Mouse (Mus musculus): Measurements from ENCODE around the gene Mybl2. TPM values are rescaled to one million over a fixed set of nuclear protein-coding genes. Genes with fewer than 3 reads are reported as not detected.
A peak's percentile ranks its signal among the peaks of the same experiment; 100 is the strongest.

Gene Mybl2
- polyA plus RNA-seq (2016; fragmentation: Nextera tagmentation; extraction: Ambion mirVana), result 21.3 and 21.9 TPM in 2 replicates

- no peaks in the 10 kb centered on the region for H3K27me3 ChIP-seq (replicated peaks)
- peak within 1 kb of the TSS; percentile 99 for H3K4me2 ChIP-seq
- under 1% methylated on average over 48 of the region's 48 CpGs for WGBS
- H3K9ac ChIP-seq, result peak within 1 kb of the TSS; percentile 81
- H3K4me1 ChIP-seq (replicated peaks), result peaks cover 28% of the 10 kb centered on the region
- ATAC-seq (ENCODE audit: insufficient number of reproducible peaks, low FRiP score), result peak; percentile 99
- H3K9me3 ChIP-seq (replicated peaks), result no peaks in the 10 kb centered on the region
- peak within 1 kb of the TSS; percentile 41; the same call in 1 of the 2 replicates for H3K27ac ChIP-seq (ENCODE audit: poor library complexity, severe bottlenecking)
- peaks cover 1% of the 10 kb centered on the region; the same call in 1 of the 2 replicates for H3K36me3 ChIP-seq
- peak within 1 kb of the TSS; percentile 79 for H3K4me3 ChIP-seq
Measured at GRCm38 (mm10) chr2:163054335-163054840, at the start of gene Mybl2. Gene Mybl2 (plus strand): TSS chr2:163054687.

- Histone ChIP-seq H3K4me1 (replicated peaks) (no peaks in the 10 kb centered on the region), H3K27ac (ENCODE audit: poor library complexity, severe bottlenecking) (no peak overlapping the region), H3K4me2 (no peak overlapping the region), H3K9ac (no peak overlapping the region), H3K27me3 (replicated peaks) (peaks cover 10% of the 10 kb centered on the region; the same call in 1 of the 2 replicates), H3K36me3 (no peaks in the 10 kb centered on the region), H3K9me3 (replicated peaks) (no peaks in the 10 kb centered on the region), H3K4me3 (no peak overlapping the region)
- ATAC-seq (ENCODE audit: insufficient number of reproducible peaks, low FRiP score), result no peak
- WGBS, result 64% methylated on average over 4 of the region's 4 CpGs
Measured at GRCm38 (mm10) chr2:163007299-163007698, 47.2 kb upstream of the Mybl2 start.

- Histone ChIP-seq H3K27ac (ENCODE audit: poor library complexity, severe bottlenecking) (0 out of 2 replicates have a peak within 1 kb of the TSS, but pooled peaks have one; percentile 2), H3K9ac (peak within 1 kb of the TSS; percentile 85), H3K4me1 (replicated peaks) (peaks cover 9% of the 10 kb centered on the region), H3K4me3 (peak within 1 kb of the TSS; percentile 88), H3K4me2 (peak within 1 kb of the TSS; percentile 65), H3K36me3 (no peaks in the 10 kb centered on the region), H3K9me3 (replicated peaks) (no peaks in the 10 kb centered on the region), H3K27me3 (replicated peaks) (no peaks in the 10 kb centered on the region)
- peak; percentile 96 for ATAC-seq (ENCODE audit: insufficient number of reproducible peaks, low FRiP score)
- WGBS, result under 1% methylated on average over 57 of the region's 57 CpGs
Measured at GRCm38 (mm10) chr2:163016916-163017743, 37.4 kb upstream of the Mybl2 start, which contains the start of gene Ift52. Gene Ift52 (plus strand): TSS chr2:163017354.

GRCm38 (mm10) chr2:163031289-163031688 lies 23.2 kb upstream of the Mybl2 start:
- Histone ChIP-seq H3K9ac (no peak overlapping the region), H3K36me3 (peaks cover 87% of the 10 kb centered on the region), H3K4me1 (replicated peaks) (no peaks in the 10 kb centered on the region), H3K27ac (ENCODE audit: poor library complexity, severe bottlenecking) (no peak overlapping the region), H3K4me2 (no peak overlapping the region), H3K4me3 (no peak overlapping the region), H3K9me3 (replicated peaks) (no peaks in the 10 kb centered on the region), H3K27me3 (replicated peaks) (no peaks in the 10 kb centered on the region)
- no peak for ATAC-seq (ENCODE audit: insufficient number of reproducible peaks, low FRiP score)
- 90% methylated on average over 5 of the region's 5 CpGs for WGBS

- Histone ChIP-seq H3K4me3 (no peak overlapping the region), H3K27ac (ENCODE audit: poor library complexity, severe bottlenecking) (no peak overlapping the region), H3K4me2 (no peak overlapping the region), H3K4me1 (replicated peaks) (peaks cover 3% of the 10 kb centered on the region), H3K36me3 (peaks cover 87% of the 10 kb centered on the region), H3K27me3 (replicated peaks) (no peaks in the 10 kb centered on the region), H3K9ac (no peak overlapping the region), H3K9me3 (replicated peaks) (no peaks in the 10 kb centered on the region)
- no peak for ATAC-seq (ENCODE audit: insufficient number of reproducible peaks, low FRiP score)
- 71% methylated on average over 2 of the region's 2 CpGs for WGBS
Measured at GRCm38 (mm10) chr2:163031757-163032156, 22.7 kb upstream of the Mybl2 start.

GRCm38 (mm10) chr2:163032622-163033021 lies 21.9 kb upstream of the Mybl2 start:
- Histone ChIP-seq H3K27me3 (replicated peaks) (no peaks in the 10 kb centered on the region), H3K4me3 (no peak overlapping the region), H3K4me2 (no peak overlapping the region), H3K4me1 (replicated peaks) (peaks cover 10% of the 10 kb centered on the region), H3K27ac (ENCODE audit: poor library complexity, severe bottlenecking) (no peak overlapping the region), H3K9me3 (replicated peaks) (no peaks in the 10 kb centered on the region), H3K36me3 (peaks cover 87% of the 10 kb centered on the region), H3K9ac (no peak overlapping the region)
- no peak for ATAC-seq (ENCODE audit: insufficient number of reproducible peaks, low FRiP score)
- 43% methylated on average over 4 of the region's 4 CpGs for WGBS

GRCm38 (mm10) chr2:163039940-163040339 lies 14.5 kb upstream of the Mybl2 start:
- WGBS, result 80% methylated on average over 7 of the region's 7 CpGs
- H3K27me3 ChIP-seq (replicated peaks), result no peaks in the 10 kb centered on the region
- H3K4me1 ChIP-seq (replicated peaks), result peaks cover 10% of the 10 kb centered on the region
- no peak overlapping the region for H3K4me3 ChIP-seq
- no peak for ATAC-seq (ENCODE audit: insufficient number of reproducible peaks, low FRiP score)
- H3K36me3 ChIP-seq, result peaks cover 91% of the 10 kb centered on the region
- no peak overlapping the region for H3K27ac ChIP-seq (ENCODE audit: poor library complexity, severe bottlenecking)
- no peak overlapping the region for H3K4me2 ChIP-seq
- H3K9me3 ChIP-seq (replicated peaks), result no peaks in the 10 kb centered on the region
- no peak overlapping the region for H3K9ac ChIP-seq

GRCm38 (mm10) chr2:163048125-163048524 lies 6.4 kb upstream of the Mybl2 start:
- WGBS, result 2% methylated on average over 10 of the region's 10 CpGs
- H3K27me3 ChIP-seq (replicated peaks), result no peaks in the 10 kb centered on the region
- ATAC-seq (ENCODE audit: insufficient number of reproducible peaks, low FRiP score), result 0 out of 2 replicates have a peak, but pooled peaks have one; percentile 33
- no peaks in the 10 kb centered on the region for H3K9me3 ChIP-seq (replicated peaks)
- peaks cover 39% of the 10 kb centered on the region for H3K36me3 ChIP-seq
- no peak overlapping the region for H3K9ac ChIP-seq
- H3K4me2 ChIP-seq, result peak overlapping the region; percentile 56
- H3K4me3 ChIP-seq, result 0 out of 2 replicates have a peak overlapping the region, but pooled peaks have one; percentile 11
- no peak overlapping the region for H3K27ac ChIP-seq (ENCODE audit: poor library complexity, severe bottlenecking)
- H3K4me1 ChIP-seq (replicated peaks), result peaks cover 7% of the 10 kb centered on the region

GRCm38 (mm10) chr2:163049116-163049515 lies 5.4 kb upstream of the Mybl2 start:
- no peak overlapping the region for H3K9ac ChIP-seq
- WGBS, result 83% methylated on average over 2 of the region's 2 CpGs
- H3K27ac ChIP-seq (ENCODE audit: poor library complexity, severe bottlenecking), result no peak overlapping the region
- H3K4me3 ChIP-seq, result no peak overlapping the region
- no peak for ATAC-seq (ENCODE audit: insufficient number of reproducible peaks, low FRiP score)
- peaks cover 12% of the 10 kb centered on the region for H3K4me1 ChIP-seq (replicated peaks)
- H3K27me3 ChIP-seq (replicated peaks), result no peaks in the 10 kb centered on the region
- H3K36me3 ChIP-seq, result peaks cover 30% of the 10 kb centered on the region
- H3K4me2 ChIP-seq, result no peak overlapping the region
- H3K9me3 ChIP-seq (replicated peaks), result no peaks in the 10 kb centered on the region

GRCm38 (mm10) chr2:163051691-163052090 lies 2.8 kb upstream of the Mybl2 start:
- no peak overlapping the region for H3K9ac ChIP-seq
- H3K4me2 ChIP-seq, result no peak overlapping the region
- H3K9me3 ChIP-seq (replicated peaks), result no peaks in the 10 kb centered on the region
- no peak for ATAC-seq (ENCODE audit: insufficient number of reproducible peaks, low FRiP score)
- H3K36me3 ChIP-seq, result peaks cover 9% of the 10 kb centered on the region
- H3K27me3 ChIP-seq (replicated peaks), result no peaks in the 10 kb centered on the region
- H3K27ac ChIP-seq (ENCODE audit: poor library complexity, severe bottlenecking), result no peak overlapping the region
- peaks cover 28% of the 10 kb centered on the region for H3K4me1 ChIP-seq (replicated peaks)
- WGBS, result 77% methylated on average over 1 of the region's 1 CpGs
- H3K4me3 ChIP-seq, result no peak overlapping the region

GRCm38 (mm10) chr2:163052101-163052500 lies 2.4 kb upstream of the Mybl2 start:
- WGBS, result 17% methylated on average over 4 of the region's 4 CpGs
- peaks cover 5% of the 10 kb centered on the region for H3K36me3 ChIP-seq

More at GRCm38 (mm10) chr2:163052101-163052500, 2.4 kb upstream of the Mybl2 start:
- H3K9ac ChIP-seq, result no peak overlapping the region
- no peak overlapping the region for H3K4me3 ChIP-seq
- H3K4me2 ChIP-seq, result no peak overlapping the region
- no peaks in the 10 kb centered on the region for H3K27me3 ChIP-seq (replicated peaks)
- ATAC-seq (ENCODE audit: insufficient number of reproducible peaks, low FRiP score), result no peak
- peaks cover 28% of the 10 kb centered on the region for H3K4me1 ChIP-seq (replicated peaks)
- no peak overlapping the region for H3K27ac ChIP-seq (ENCODE audit: poor library complexity, severe bottlenecking)
- H3K9me3 ChIP-seq (replicated peaks), result no peaks in the 10 kb centered on the region

Measured in heart, embryonic 12.5 days (tissue).